Mouse (Mus musculus) olfactory bulb, adult 2 months (tissue): ENCODE data around the gene Srsf11. TPM values are rescaled to one million over a fixed set of nuclear protein-coding genes. Genes with fewer than 3 reads are reported as not detected.
A peak's percentile ranks its signal among the peaks of the same experiment; 100 is the strongest.

Source experiments
- H3K27ac ChIP-seq: fragments of 200-500 bp; 2 replicates; pipeline ENCODE4 v1.5.1; 2012; ENCODE audit warnings: low read depth, low read length; ENCODE audit not compliant: insufficient read depth
- H3K4me1 ChIP-seq: fragments of 200-500 bp; 2 replicates; pipeline ENCODE4 v1.6.1; 2012; ENCODE audit warnings: low read length; ENCODE audit not compliant: control insufficient read depth, insufficient read depth
- H3K4me3 ChIP-seq: fragments of 200-500 bp; 2 replicates; pipeline ENCODE4 v1.5.1; 2012; ENCODE audit warnings: mild to moderate bottlenecking, low read depth, low read length, moderate library complexity; ENCODE audit not compliant: insufficient read depth
- CTCF ChIP-seq: fragments of 200-500 bp; IDR thresholded peaks from 2 replicates; pipeline ENCODE4 v1.5.1; 2012; ENCODE audit warnings: low read depth, mild to moderate bottlenecking, low read length, moderate library complexity; ENCODE audit not compliant: insufficient read depth
- POLR2A ChIP-seq: fragments of 200-500 bp; IDR thresholded peaks from 2 replicates; pipeline ENCODE4 v1.6.1; 2012; ENCODE audit warnings: mild to moderate bottlenecking, low read depth, low read length, moderate library complexity; ENCODE audit not compliant: insufficient read depth
- WGBS: fragments of 180-500 bp; shearing (Covaris S2); methylation state at CpG from one replicate; pipeline ENCODE4 v1.1.7; 2018; 5-methylcytosine and 5-hydroxymethylcytosine counted together
- polyA plus RNA-seq: library from polyadenylated mRNA; stranded (reverse); fragments of >200 nt; gene quantifications from 2 replicates; pipeline ENCODE4 v1.2.4, GENCODE M21; 2012; ENCODE audit warnings: low replicate concordance; ENCODE audit not compliant: missing spikeins, insufficient read depth, insufficient read length

The Srsf11 gene
- polyA plus RNA-seq, result 253 and 1,091 TPM in 2 replicates

DNA sequence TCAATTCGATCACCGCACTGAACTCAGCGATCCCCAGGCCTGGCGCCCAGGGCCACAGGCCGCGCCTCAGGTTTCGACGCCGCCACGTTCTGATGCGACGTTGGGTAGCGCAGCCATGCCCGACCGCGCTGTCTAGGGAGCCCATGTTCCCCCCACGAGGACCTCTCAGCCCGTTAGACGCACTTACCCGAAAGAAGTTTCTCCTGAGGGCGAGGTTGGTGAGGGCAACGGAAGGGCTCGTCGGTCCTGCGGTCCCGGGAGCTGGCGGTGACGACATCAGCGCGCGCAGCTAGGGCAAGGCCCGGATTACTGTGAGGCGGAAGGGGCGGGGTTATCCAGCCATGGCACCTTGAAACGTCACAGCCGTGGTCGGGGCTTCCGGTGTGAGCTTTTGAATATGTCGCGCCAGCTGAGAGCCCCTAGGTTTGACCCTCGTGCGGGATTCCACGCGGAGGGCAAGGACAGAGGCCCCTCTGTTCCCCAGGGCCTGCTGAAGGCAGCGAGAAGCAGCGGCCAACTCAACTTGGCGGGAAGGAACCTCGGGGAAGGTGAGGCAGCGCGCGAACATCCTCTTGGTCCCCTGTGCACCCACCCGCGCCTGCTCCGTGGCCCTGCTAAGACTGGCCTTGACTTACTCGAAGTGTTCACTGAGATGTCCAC, at the start of gene Srsf11, which contains the start of gene Lrrc40:
Gene Srsf11, minus strand, starts transcription at position 311 of the 660 bp plus-strand sequence.
Gene Lrrc40, plus strand, starts transcription at position 334 of the 660 bp plus-strand sequence.
- WGBS, result under 1% methylated on average over 55 of the region's 55 CpGs
- TF ChIP-seq POLR2A (peak; percentile 56), CTCF (no peak)
- peak within 1 kb of the TSS; percentile 95 for H3K4me3 ChIP-seq
- H3K4me1 ChIP-seq, result no peaks in the 10 kb centered on the region
- peak within 1 kb of the TSS; percentile 81 for H3K27ac ChIP-seq

DNA sequence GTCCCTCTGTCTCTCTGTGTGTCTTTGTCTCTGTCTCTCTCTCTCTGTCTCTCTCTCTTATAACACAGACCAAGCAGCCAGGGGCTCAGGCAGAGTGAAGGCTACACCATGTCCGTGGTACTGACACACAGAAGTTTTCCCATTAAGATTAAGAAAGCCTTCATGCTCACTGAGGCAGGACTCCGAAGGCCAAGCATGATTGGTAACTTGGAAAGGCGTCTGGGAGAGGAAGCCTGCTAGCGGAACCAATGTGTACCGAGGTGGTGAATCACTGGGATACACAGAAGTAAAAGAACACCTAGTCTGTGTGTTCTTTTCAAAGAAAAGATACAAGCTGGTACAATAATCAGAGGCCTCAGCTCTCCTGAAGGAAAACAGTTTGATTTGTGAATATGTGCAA, 41.4 kb upstream of the Srsf11 start:
- Histone ChIP-seq H3K27ac (no peak overlapping the region), H3K4me1 (no peaks in the 10 kb centered on the region), H3K4me3 (no peak overlapping the region)
- 68% methylated on average over 5 of the region's 5 CpGs for WGBS
- TF ChIP-seq CTCF, result no peak
- TF ChIP-seq POLR2A, result no peak

DNA sequence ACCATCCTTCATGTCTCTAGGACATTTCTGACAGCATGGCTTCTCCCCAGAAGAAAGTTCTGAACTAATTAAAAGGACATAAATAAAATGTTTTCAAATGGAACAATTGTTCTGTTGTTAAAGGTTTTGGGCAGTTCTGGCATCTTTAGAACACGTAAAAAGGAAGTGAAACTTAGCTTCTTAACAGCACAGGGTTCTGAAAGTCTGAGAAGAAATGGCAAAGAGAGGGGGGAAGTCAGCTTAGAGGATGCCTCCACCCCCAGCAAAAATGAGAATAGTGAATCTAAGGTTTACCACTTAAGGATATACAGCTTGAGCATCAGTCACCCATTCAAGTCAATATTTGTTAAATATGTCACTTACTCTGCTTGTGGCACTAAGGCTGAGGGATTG, 40.9 kb upstream of the Srsf11 start:
- WGBS, result 55% methylated on average over 1 of the region's 1 CpGs
- TF ChIP-seq POLR2A (no peak), CTCF (no peak)
- no peaks in the 10 kb centered on the region for H3K4me1 ChIP-seq

DNA sequence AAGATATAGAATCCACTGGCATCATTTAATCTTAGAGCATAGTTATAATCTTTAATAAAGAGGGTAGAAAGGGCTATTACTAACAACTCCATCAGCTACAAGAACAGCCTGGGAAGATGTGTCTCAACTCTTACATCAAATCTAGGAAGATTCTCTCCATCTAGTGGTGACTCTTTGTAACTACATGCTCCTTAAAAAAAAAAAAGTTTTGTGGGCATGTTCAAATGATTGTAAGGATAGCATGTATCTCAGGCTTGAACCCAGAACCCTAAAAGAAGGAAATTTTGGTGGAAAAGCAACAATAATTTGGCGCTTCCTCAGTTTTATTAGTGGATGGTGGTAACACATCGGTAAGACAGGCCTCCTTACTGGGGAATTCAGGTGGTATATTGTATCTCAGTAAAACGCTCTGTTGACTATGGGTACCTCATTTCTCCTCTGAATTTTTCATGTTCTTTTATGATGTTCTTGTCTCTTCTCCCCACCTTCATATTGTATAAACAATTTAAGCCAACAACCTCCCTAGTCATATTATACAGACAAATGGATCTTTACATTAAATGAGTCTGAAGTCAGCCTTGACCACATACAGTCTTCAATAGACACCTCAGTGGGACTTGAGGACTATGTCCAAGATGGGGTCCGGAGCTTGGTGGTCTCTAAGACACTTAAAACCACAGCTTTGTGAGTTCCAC, 40.4 kb upstream of the Srsf11 start:
- no peak overlapping the region for H3K27ac ChIP-seq
- H3K4me3 ChIP-seq, result no peak overlapping the region
- no peak for TF ChIP-seq CTCF
- no peak for TF ChIP-seq POLR2A
- WGBS, result 58% methylated on average over 4 of the region's 4 CpGs
- H3K4me1 ChIP-seq, result no peaks in the 10 kb centered on the region

More for the DNA sequence above, 40.9 kb upstream of the Srsf11 start:
- Histone ChIP-seq H3K27ac (no peak overlapping the region), H3K4me3 (no peak overlapping the region)

DNA sequence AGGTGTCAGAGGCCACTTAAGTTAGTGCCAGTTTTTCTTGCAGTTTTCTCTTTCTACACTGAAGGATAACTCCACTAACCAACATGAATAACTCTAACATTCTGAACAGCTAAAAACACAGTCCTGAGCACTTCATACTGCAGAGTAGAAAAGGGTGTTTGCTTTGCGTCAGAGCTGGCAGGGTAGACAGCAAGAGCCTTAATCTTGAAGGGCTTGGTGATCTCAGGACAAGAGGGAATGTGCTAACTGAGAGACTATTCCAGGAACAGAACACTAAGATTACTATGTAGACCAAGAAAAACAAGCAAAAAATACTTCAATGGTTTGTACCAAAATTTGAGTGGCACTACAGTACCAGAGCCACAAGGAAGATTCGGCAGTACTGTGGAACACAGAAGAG, 38.6 kb upstream of the Srsf11 start:
- no peak overlapping the region for H3K27ac ChIP-seq
- WGBS, result 69% methylated on average over 2 of the region's 2 CpGs
- no peak for TF ChIP-seq CTCF
- TF ChIP-seq POLR2A, result no peak
- H3K4me3 ChIP-seq, result no peak overlapping the region
- no peaks in the 10 kb centered on the region for H3K4me1 ChIP-seq

DNA sequence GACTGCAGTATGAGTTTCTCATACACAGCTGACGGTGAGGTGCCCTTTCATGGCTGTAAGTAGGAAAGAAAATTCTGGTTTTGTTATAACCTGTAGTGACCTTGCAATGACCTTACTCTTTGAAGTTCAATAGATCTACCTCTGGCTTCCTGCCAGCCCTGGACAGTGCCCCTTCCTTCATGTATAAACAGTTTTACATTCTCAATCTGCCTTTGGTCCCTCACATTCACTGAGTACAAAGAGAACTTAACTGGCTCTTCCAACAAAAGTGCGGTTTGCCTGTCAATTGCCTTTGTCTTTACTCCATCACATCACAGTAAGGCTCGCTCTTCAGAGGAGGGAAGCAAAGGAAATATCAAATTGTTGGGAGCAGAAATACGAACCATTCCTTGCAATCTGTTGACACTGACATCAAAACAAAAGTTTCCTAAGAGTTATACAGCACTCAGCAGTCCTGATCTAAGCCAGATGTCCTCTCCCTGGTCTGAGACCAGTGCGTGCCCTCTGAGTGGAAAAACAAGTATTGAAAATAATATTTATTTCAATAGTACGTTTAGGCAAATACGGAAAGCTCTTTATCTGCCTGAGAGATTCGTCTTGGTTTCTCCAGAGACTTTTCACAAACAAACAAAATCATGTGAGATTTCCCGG, 32.3 kb upstream of the Srsf11 start:
- no peak overlapping the region for H3K4me3 ChIP-seq
- TF ChIP-seq POLR2A, result no peak
- no peak for TF ChIP-seq CTCF
- H3K27ac ChIP-seq, result no peak overlapping the region
- H3K4me1 ChIP-seq, result no peaks in the 10 kb centered on the region
- 73% methylated on average over 9 of the region's 9 CpGs for WGBS

DNA sequence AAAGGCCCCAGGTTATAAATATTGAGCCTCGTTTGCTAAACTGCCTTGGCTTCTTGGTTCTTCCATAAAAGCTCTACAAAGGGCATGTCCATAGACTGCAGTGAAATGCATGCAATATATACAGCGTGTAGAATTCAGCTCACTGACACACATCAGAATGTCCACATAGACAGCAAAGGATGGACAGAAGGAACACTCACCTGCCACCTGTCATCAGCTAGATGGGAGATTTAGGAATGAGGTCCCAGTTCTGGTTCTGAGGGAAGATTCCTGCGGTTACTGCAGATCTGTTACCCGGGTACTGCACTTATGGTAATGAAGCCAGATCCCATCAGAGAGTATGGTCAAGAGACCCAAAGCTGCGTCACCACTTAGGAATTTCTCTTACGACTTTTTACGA, 31.5 kb upstream of the Srsf11 start:
- TF ChIP-seq POLR2A (no peak), CTCF (no peak)
- no peak overlapping the region for H3K27ac ChIP-seq
- 91% methylated on average over 7 of the region's 7 CpGs for WGBS
- no peak overlapping the region for H3K4me3 ChIP-seq
- H3K4me1 ChIP-seq, result no peaks in the 10 kb centered on the region

DNA sequence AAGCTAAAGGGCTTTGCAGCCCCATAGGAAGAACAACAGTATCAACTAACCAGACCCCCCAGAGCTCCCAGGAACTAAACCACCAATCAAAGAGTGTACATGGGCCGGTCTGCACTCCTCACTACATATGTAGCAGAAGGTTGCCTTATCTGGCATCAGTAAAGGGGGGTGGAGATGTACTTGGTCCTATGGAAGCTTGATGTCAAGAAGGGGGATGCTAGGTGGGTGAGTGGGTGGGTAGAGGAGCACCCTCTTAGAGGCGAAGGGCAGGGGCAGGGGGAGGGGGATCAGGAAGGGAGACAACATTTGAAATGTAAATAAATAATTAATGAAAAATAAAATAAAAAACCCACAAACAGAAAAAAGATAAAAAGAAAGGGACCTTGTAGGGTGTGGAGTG, 28.8 kb upstream of the Srsf11 start:
- TF ChIP-seq CTCF (no peak), POLR2A (no peak)
- Histone ChIP-seq H3K4me3 (no peak overlapping the region), H3K27ac (no peak overlapping the region), H3K4me1 (no peaks in the 10 kb centered on the region)
- WGBS, result 89% methylated on average over 2 of the region's 2 CpGs
